Mouse (Mus musculus) thymus, postnatal 0 days (tissue): ENCODE measurements around the gene Stxbp5l. TPM values are rescaled to one million over a fixed set of nuclear protein-coding genes. Genes with fewer than 3 reads are reported as not detected.
A peak's percentile ranks its signal among the peaks of the same experiment; 100 is the strongest.
"Not testable (repeated sequence)": the region's sequence is repeated elsewhere in the genome, so short reads cannot be mapped to it uniquely, and the experiment has no call there.

Experiments used
- DNase-seq: peaks from one replicate; pipeline ENCODE4 v3.0.0-alpha.2; 2015; ENCODE audit warnings: low spot score
- polyA plus RNA-seq: library from polyadenylated mRNA; unstranded; fragments of >200 nt; fragmentation: Nextera tagmentation; extraction: Ambion mirVana; gene quantifications from 2 replicates; pipeline ENCODE4 v1.2.1, GENCODE M21; 2015

Gene Stxbp5l
- 0.07 and 0.09 TPM in 2 replicates for polyA plus RNA-seq

DNA sequence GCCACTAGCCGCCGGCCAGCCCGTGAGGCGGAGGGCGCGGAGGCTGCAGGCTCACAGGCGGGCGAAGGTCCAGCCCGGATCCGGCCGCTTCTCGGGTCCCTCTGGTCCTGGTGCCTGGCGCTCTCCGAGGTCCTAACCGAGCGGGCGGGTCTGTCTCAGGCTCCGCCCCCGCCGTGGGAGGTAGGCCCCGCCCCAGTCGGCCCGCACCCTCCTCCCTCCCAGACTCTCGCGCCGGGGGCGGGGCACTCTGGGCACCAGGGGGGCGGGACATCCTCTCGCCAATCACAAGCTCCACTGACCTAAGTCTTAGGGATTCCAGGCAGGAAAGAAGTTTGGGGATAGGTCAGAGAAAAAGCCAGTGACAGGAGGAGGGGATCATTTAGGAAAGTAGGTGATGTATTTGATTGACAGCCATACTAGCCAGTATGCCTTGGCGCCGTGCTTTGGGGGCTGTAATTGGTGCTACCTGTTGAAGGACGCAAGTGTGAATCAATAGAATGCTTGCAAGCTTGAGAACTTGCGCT lies at the start of gene Stxbp5l:
Gene Stxbp5l (minus strand): TSS at position 142 of the 524 bp plus-strand sequence.
- DNase-seq, result peak; percentile 10

DNA sequence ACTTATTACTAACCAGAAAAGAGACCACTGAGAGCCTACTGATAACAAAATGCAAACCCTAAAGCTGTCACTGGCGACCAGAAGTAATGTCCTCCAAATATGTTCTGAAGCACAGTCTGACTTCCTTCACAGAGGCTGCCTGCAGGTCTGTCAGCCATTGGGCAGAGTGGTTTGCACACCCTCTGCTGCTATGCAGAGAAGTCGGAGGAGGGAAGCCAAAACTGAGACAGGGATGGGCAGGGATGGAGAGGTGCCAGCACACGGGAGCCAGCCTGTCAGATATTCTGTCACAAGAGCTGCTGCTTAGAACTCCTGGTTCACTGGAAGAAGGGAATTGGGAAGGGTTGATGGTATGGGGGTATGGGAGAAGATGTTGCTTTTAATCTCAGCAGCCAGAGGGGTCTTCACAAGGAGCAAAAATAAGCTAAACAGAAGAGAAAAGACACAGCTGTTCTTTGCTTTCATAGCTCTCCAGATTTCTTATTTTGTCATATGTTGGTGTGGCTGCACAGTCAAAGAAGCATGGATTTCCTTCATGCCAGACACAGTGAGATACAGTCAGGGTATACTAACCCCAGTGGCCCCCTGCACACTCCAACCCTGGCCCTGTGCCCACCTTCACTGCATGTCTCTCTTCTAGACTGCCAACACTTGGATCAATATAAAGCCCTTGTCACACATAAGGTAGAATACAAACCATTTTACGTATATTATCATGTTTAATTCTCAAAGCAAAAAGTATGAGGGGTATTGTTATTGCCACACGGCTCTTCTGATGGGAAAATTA lies 48.8 kb upstream of the Stxbp5l start:
- DNase-seq, result no peak

DNA sequence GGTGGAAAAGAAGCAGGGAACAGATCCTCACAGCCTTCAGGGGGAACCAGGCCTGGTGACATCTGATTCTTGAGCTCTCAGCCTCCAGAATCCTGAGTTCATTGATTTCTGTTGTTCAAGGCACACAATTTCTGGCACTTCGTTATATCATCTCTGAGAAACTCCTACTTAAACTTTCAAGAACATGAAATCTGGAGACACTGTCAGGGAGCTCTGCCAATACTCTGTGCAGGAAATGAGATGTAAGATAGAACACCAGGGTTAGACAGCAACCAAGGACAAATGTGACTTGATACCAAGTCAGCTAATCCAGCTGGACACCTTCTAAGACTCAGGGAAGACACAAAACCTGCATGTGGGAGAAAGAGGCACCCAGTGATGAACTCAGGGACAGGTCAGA lies 40.7 kb upstream of the Stxbp5l start:
- DNase-seq, result no peak

DNA sequence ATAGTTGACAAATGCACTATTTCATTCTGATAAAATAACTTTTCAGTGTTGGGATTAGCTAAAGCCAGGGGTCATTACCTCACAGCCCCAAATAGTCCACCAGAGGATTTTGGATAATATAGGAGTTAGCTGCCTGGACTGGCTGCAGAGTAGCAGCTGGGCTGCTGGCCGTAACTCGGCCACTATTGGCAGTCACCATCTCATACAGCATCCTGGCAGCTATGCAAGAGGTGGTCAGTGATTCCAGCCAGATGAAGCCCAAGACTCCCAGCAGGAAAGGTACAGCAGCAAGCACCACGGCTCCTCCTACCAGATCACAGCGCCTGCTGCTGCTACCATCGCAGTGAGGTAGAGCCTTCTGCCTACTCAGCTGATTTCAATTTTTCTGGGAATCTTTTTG lies 38.1 kb upstream of the Stxbp5l start:
- DNase-seq, result no peak

DNA sequence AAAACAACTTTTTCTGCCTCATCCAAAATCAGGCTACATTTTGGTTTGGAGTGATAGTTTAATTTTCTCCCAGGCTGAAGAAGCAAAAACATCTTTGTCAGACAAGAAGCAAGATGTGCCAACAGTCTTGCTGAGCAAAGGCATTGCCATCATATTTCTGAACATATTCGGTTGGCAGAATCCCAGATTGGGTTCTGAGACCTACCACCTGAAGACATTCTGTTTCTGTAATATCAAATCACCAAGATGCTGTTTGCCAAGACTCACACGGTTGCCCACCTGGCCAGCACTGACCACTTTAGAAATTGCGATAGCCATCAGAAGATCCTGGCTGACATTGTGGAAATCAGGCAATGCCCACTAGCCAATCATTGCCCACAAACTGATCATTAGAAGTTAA lies 37.1 kb upstream of the Stxbp5l start:
- DNase-seq, result no peak

DNA sequence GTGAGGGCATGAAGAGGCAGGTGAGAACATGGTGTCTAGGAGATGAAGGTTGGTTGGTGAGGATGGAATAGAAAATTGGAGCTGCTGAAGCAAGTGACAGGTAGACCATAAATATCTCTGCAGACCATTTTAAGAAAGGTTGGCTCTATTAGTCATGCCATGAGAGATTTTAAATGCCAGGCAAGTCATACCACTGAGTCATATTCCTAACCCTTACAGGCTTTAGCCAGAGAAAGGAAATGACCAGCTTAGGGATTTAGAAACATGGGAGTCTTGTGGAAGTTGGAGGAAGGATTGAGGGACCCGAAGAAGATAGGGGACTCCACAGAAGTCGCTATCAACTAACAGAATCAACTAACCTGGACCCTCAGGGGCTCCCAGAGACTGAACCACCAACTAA lies 35.8 kb upstream of the Stxbp5l start:
- DNase-seq, result no peak

DNA sequence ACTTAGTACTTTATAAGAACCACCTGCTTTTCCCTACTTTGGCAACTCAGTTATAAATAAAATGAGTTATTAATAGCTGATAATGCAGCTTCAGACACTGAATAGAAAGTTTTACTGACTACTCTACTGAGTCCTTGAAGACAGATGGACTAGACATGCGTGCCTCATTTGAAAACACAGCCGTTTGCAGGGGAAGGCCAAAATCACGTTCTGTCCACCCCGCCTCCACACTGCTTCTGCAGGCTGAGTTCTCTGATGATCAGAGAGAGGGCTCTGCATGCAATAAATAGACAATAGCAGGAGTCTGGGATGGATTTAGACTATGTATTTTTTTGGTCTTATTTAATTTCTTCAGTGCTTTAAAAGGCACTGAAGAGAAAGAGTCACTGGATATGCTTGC lies 20.8 kb upstream of the Stxbp5l start:
- DNase-seq, result no peak

DNA sequence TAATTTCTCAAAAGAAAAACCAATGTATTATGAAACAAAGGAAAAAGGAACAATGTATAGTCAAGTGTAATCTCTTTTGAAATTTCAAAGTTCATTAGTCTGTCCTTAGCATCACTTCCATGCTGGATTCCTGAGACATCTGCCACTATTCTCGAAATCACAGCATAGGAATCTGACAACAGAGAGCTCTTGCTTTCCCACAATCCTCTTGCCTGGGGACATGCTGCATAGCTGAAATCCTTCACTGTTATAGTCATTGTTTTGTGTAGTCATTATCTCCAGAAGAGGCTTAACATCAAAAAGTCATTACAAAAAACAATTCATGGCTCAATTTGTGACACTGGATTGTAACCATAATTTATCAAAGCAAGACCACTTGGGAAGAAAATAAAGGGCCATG lies 20.2 kb upstream of the Stxbp5l start:
- DNase-seq, result no peak

DNA sequence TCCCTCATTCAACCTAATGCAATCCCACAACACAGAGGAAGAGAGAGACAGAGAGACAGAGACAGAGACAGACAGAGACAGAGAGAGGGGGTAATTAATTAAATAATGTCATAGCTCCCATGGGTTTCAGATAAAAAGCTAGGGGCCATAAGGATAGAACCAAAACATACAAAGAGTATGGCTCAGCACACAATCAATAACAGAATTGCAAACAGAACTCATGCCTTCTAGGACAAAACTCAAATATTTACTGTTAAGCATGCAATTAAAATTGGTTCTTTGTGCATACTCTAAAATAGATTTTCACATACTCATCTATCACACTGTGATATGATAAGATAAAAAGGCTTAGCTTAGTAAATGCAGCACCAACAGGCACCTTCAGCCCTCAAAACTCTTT lies 5.2 kb upstream of the Stxbp5l start:
- DNase-seq, result no peak

DNA sequence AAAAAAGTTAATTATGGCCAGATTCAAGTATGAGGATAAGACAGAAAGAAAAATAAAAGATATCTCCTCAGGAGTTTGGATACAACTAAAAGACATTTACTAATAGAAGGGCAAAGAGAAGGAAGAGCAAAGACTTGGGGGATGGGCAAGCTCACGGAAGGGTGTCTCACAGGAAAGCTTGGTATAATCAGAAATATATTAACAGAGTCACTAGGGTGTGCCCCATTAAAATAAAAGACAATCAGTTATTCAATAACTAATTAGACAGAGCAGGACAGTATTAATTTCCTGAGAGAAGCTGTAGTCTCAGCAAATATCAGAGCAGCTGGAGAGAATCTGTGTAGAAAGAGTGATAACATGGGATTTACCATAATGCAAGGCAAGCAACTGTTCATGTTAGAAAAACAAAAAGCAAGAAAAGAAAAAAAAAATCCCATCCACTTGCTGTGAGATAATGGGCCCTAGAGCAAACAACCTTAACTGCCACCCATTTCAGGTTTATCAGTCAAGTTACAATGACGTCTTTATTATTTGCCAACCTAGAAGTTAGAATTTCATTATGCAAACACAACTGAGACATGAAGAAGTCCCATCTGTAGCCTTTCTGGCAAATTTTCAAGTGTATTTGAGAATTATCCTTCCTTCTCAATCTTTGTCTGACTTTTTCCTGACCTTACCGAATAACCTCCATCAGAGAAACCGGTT lies 4.6 kb upstream of the Stxbp5l start:
- no peak for DNase-seq

DNA sequence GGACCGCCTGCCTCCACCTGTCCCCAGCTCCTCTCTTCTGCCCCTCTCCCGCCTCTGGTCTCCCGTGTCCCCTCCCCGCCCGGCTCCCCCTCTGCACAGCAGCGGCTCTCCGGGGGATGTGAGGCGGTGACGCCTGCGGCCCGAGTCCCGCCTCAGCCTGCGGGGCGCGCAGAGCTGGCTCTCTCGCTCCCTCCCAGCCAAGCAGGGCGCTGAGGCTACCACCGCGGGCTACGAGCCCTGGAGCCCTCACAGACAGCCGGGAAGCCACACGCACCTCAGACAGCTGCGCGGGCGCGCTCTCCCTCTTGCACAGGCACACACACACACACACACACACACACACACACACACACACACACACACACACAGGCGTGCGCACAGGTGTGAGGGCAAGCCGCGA lies 393 bp downstream of the Stxbp5l start:
- DNase-seq, result no peak

DNA sequence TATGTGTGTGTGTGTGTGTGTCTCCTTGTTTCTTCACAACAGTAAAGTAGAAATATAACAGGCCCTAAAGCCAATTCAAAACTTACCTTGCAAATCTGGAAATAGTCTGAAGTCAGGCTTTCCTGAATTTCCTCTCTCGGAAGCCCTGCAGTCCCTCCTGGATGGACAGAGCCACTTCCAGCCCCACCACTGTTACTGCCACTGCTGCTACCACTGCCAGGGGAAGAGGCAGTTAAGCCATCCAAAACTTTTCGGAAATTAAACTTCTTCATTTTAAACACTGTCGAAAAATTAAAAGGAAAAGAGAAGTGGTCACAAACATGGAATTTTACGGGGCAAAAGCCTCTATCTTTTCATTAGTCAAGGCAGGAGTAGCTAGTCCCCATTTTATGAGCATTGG lies 1.3 kb downstream of the Stxbp5l start:
- DNase-seq, result no peak

DNA sequence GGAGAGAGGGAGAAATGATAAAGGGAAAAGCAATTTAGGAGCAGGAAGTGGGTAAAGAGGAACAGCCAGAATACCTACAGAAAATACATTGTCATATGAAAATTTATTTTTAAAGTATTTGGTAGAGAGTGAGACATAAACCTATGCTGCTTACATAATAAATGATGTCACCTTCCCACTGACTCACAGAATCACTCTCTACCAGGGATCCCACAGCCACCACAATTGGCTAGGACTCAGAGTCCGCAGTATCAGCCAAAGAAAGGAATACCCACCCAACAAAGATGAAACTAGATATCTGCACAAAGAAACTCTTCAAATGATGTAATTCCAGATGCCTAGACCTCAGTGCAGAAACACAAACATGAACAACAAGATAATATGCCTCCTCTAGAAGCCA lies 12.0 kb downstream of the Stxbp5l start:
- no peak for DNase-seq

DNA sequence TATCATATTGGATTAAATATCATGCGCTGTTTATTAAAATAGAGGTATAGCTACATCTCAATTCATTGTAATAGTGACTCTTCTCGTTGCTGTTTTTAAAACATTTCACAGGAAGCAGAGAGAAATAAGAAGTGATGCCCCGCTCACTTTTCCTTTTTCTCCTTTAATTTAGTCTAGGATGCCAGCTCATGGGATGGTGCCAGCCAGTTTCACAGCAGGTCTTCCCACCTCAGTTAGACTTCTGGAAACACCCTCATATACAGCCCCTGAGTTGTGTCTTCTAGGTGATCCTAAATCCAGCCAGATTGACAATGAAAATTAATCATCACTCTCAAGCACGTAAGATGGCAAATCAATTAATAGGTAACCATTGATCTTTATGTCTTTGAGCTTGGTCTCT lies 17.3 kb downstream of the Stxbp5l start:
- DNase-seq, result no peak

DNA sequence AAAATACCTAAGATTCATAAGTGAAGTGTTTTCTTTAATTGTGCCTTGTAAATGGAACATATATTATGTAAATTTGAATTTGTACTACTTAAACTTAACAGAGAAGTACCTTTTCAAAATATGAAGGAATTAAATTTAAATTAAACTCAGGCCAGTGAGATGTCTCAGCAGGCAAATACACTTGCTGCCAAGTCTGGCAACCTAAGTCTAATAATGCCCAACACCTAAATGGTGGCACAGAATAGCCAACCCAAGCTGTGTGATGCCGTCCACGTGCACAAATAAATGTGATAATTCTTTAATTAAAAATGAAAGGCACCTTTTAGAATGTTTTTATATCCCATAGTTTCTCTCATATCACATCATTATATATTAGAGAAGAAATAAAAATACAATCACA lies 20.8 kb downstream of the Stxbp5l start:
- DNase-seq, result no peak

DNA sequence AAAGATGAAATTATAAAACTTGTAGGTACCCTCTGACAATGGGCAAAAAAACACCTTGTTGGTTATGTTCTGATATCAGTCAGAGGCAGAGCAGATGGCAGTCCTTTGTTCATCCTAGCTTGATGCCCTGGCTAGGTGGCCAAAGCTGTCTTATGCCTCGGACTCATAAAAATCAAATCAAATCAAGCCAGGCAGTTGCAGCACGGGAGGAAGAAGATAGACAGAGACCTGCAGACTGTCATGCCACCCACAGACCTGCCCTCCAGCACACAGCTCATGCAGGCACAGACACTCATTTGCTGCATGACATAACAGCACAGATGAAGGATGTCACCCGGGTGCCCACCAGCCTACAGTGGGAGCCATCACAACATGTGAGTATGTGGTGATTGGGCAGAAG lies 29.1 kb downstream of the Stxbp5l start:
- no peak for DNase-seq

DNA sequence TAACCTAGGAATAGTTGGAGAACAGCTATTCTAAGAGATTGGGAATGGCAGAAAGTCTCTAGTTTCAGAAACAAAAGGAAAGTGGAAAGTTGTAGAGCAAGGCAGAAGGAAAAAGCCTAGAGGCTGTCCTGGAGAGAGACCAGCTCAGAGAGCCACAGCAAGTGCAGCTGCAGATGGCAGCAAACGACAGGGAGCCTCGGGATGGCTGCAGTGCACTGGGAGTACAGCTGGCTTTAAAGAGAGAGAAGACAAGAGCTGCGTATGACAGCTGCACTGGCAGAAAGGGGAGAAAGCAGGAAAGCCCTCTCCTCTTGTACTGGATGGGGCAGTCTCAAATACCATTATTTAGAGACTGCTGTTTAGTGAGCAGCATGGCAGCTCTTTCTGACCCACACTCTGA lies 37.7 kb downstream of the Stxbp5l start:
- DNase-seq, result no peak

DNA sequence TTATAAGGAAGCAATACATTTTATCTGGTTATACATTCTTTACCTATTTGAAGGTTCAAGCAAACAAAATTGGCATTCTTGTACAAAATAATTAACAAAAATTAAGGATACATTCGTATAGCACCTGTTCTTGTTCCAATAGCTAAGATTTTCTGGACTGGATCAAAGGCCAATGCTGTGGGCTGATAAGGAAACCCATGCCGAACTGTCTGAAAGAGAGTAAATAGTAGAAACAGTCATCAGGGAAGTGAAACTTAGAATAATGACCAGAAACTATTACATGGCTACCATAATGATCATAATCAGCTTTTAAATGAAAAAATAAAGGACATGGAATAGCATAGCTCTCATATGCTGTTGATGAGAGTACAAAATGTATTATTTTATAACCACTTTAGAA lies 39.8 kb downstream of the Stxbp5l start:
- no peak for DNase-seq

DNA sequence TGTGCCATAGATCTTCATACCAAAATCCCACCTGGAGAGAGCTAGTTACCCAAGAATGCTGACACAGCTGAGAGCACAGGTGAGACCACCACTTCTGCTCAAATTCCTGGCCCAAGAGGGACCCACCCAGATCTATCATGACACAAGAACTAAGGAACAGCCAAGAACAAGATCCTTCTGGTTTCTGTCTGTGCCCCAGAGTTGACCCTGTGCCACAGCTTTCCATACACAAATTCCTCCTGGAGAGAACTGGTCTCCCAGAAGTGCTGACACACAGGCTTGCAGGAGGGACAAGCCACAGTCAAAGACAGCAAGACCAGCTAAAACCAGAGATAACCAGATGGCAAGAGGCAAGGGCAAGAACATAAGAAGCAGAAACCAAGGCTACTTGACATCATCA lies 43.3 kb downstream of the Stxbp5l start:
- DNase-seq, result not testable (repeated sequence)

DNA sequence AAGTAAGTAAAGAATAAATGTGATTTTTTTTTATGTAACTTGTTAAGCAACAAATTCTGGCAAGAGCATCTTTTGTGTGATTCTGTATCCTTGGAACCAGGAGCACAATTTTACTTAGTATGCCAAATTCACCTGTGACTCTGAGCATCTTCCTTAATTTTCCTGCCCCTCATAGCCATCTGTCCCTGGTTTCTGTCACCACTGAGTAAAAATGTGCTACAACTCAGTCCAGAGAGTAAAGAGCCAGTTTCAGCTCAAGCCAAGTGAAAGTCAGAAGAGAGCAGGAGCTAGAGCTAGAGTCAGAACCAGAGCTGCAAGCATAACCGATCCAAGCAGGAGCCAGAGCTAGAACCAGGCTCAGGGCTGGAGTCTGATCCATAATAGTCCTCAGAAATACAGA lies 46.6 kb downstream of the Stxbp5l start:
- no peak for DNase-seq

DNA sequence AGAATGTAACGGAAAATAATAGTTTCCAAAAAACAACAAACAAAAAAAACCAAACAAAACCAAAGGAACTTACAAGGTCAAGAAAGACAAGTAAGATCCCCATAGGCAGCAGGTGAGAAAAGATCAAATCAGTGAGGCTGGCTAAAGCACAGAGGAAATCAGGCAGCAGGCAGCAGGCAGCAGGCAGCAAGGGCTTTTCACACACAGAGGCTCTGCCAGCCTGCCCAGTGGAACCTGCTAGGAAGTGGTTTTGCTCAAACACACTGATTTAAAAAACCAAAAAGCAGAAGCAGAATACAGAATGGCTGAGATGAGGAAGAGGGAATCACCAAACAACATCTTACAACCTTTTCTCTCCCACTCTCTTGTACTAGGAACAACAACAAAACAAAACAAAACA lies 47.2 kb downstream of the Stxbp5l start:
- no peak for DNase-seq

DNA sequence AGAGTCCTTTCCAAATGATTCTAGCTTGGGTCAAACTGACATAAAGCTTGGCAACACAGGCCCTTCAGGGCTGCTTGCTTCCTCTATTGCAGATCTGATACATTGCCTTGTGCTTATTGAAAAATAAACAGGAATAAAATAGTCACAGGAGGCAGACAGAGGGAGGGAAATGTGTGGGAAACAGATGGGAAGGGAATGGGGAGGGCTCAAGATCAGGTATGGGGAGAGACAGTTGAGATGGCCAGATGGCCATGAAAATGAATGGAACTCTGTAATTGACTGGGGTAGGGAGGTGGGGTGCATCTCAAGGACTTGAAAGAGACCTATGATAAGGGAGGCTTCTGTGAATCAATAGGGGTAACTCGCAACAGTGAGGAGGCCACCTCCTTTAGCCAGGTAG lies 80.3 kb downstream of the Stxbp5l start:
- DNase-seq, result no peak

DNA sequence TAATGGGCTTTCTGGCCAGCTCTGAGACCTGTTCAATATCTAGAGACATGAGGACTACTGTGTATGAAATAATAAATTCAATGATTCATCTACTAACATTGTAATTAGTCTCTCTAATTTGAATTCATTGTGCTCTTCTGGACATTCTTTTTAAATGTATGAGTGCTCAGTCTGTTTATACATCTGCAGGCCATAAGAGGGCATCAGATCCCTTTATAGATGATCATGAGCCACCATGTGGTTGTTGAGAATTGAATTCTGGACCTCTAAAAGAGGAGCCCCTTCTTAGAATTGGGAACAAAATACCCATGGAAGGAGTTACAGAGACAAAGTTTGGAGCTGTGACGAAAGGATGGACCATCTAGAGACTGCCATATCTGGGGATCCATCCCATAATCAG lies 92.2 kb downstream of the Stxbp5l start:
- DNase-seq, result no peak
